Mouse (Mus musculus): ENCODE results near the gene Zfp791.
"Not testable (repeated sequence)": the region's sequence is repeated elsewhere in the genome, so short reads cannot be mapped to it uniquely, and the experiment has no call there.

The Zfp791 gene

GRCm38 (mm10) chr8:85082169-85082568 is 40.7 kb downstream of the Zfp791 start:
- not testable (repeated sequence) for DNase-seq

GRCm38 (mm10) chr8:85081216-85081555 is 41.7 kb downstream of the Zfp791 start, which contains the start of gene Wdr83:
Gene Wdr83, minus strand, starts transcription at chr8:85081306.
- peak; percentile 24 to 68 for DNase-seq

- DNase-seq: peak; percentile 64
Observed at GRCm38 (mm10) chr8:85080532-85081215, 42.2 kb downstream of the Zfp791 start, which contains the start of gene Wdr83os. Gene Wdr83os, plus strand, starts transcription at chr8:85080740.

DNA sequence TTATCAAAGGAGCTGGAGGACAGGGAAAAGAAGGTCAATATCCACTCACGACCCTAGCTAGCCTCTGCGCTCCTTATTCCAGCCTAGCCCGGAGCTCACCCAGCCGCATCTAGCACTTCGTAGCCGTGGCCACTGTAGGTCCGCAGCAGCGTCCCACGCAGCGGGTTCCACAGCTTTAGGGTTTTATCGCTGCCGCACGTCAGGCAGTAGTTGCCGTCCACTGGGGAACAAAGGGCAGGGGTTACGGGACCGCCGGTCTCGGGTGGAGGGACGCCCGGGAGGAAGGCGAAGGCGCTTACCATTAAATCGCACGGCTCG is 42.7 kb downstream of the Zfp791 start:
- DNase-seq: no peak

DNA sequence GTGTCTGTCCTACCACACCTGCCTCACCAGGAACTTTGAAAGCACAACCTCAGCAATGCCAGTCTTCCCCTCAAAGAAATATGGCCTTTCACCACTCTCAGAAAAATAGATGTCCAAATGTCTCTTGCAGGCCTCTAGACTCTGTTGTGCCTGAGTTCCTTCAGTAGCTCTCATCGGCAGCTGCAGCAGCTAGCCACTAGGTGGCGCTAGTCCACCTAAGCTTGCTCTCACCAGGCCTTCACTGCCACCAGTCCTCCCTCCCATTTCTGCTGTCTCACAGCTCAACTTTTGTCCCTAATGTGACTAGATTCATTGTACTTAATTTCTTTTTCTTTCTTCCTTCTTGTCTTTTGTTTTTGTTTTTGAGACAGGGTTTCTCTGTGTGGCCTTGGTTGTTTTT is 45.9 kb downstream of the Zfp791 start:
- DNase-seq: peak; percentile 81 to 86

DNA sequence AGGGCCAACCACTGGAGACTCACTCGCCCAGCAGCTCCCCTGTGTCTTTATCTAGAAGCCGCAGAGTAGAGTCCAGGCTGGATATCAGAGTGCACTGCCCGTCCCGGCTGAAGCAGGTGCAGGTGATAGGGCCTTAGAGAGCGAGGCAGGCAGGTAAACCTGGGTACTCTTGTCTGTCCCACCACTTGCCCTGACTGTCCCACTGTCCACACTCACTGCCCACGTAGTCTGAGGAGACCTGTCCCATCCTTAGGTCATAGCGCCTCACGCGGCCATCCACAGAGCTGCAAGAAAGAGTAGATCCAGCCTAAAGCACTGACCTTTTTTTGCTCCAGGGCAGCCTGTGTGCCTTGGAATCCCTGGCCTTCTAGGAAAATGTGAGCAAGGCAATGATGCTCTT is 46.9 kb downstream of the Zfp791 start:
- DNase-seq: peak; percentile 75 to 79

GRCm38 (mm10) chr8:85074617-85075016 is 48.3 kb downstream of the Zfp791 start:
- no peak for DNase-seq

- DNase-seq: no peak
Observed at GRCm38 (mm10) chr8:85074167-85074566, 48.7 kb downstream of the Zfp791 start.

GRCm38 (mm10) chr8:85073041-85073612 is 49.8 kb downstream of the Zfp791 start:
- DNase-seq: no peak

DNA sequence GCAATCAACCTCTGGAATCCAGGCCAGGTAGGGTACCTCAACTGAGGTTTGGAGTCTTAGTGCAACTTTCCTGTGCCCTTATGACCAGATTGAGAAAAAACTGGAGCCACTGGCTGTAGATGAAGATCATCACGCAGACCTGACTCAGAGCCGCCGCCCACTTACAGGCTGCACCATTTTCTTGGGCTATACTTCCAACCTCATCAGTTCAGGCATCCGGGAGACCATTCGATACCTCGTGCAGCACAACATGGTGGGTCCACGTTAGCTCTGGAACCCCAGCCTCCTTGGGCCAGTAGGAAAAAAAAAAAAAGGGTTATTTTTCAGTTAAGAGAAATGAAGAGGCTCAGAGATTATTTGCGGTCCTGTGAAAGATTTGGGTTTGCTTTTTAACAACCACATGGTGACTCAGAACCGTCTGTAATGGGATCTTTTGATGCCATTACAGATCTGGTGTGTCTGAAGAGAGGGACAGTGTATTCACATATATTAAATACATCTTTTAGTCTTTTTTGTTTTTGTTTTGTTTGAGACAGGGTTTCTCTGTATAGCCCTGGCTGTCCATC is 50.4 kb downstream of the Zfp791 start:
- no peak for DNase-seq

GRCm38 (mm10) chr8:85071514-85072281 is 51.2 kb downstream of the Zfp791 start, which contains the start of gene Dhps:
Gene Dhps, plus strand, starts transcription at chr8:85071757.
- peak; percentile 94 to 95 for DNase-seq

DNA sequence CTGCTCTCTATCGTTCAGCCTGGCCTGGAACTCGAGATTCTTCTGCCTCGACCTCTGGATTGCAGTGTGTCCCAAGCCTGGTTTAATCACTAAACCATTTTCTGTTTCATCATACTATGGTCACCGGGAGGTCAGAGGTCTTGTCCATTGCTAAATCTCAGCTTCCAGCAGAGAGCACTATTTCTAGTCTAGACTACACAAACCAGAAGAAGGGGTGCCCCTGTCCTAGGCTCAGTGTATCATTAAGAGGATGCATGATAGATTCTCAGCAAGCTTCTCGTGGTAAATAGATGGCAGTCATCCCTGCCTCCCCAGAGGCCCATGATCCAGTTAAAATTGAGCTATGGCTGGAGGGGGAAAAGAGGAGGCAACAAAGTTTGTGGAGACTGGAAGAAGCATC is 51.9 kb downstream of the Zfp791 start:
- peak in 1 of 2 experiments; percentile 46 for DNase-seq

GRCm38 (mm10) chr8:85067982-85068381 is 54.9 kb downstream of the Zfp791 start, which contains the start of gene Gm5741:
Gene Gm5741, minus strand, starts transcription at chr8:85067982.
- DNase-seq: no peak

GRCm38 (mm10) chr8:85067155-85067554 is 55.7 kb downstream of the Zfp791 start:
- DNase-seq: no peak

GRCm38 (mm10) chr8:85065213-85065612 is 57.7 kb downstream of the Zfp791 start:
- DNase-seq: peak; percentile 85 to 92

GRCm38 (mm10) chr8:85062603-85063002 is 60.3 kb downstream of the Zfp791 start:
- DNase-seq: no peak

GRCm38 (mm10) chr8:85059879-85060616 is 62.8 kb downstream of the Zfp791 start, which contains the start of gene Fbxw9:
Gene Fbxw9, plus strand, starts transcription at chr8:85060055.
- peak; percentile 94 to 95 for DNase-seq
